Mouse (Mus musculus): ENCODE results near the gene Rheb. TPM values are rescaled to one million over a fixed set of nuclear protein-coding genes. Genes with fewer than 3 reads are reported as not detected.
"Not testable (repeated sequence)": the region's sequence is repeated elsewhere in the genome, so short reads cannot be mapped to it uniquely, and the experiment has no call there.

Gene Rheb
- polyA plus RNA-seq, 1 experiment from 2014 or later = 204 TPM

GRCm38 (mm10) chr5:24863804-24864203 lies 21.4 kb upstream of the Rheb start:
- H3K4me3 ChIP-seq (replicated peaks) = no peak overlapping the region
- no peak for ATAC-seq (replicated peaks; ENCODE audit: low FRiP score)
- peaks cover 48% of the 10 kb centered on the region for H3K36me3 ChIP-seq
- 75% methylated on average over 12 of the region's 12 CpGs for WGBS
- no peaks in the 10 kb centered on the region for H3K4me1 ChIP-seq
- H3K27ac ChIP-seq = no peak overlapping the region
- no peak overlapping the region for H3K9ac ChIP-seq
- H3K9me3 ChIP-seq (replicated peaks) = no peaks in the 10 kb centered on the region
- H3K27me3 ChIP-seq = no peaks in the 10 kb centered on the region
- H3K4me2 ChIP-seq = no peak overlapping the region

- no peak for ATAC-seq (replicated peaks; ENCODE audit: low FRiP score)
- Histone ChIP-seq H3K9me3 (replicated peaks) (no peaks in the 10 kb centered on the region), H3K36me3 (peaks cover 28% of the 10 kb centered on the region), H3K27me3 (no peaks in the 10 kb centered on the region), H3K9ac (no peak overlapping the region), H3K4me2 (no peak overlapping the region), H3K27ac (no peak overlapping the region), H3K4me3 (replicated peaks) (no peak overlapping the region), H3K4me1 (no peaks in the 10 kb centered on the region)
- 91% methylated on average over 9 of the region's 9 CpGs for WGBS
Observed at GRCm38 (mm10) chr5:24861449-24861930, 19.1 kb upstream of the Rheb start.

- no peak for ATAC-seq (replicated peaks; ENCODE audit: low FRiP score)
Observed at GRCm38 (mm10) chr5:24860635-24861448, 18.4 kb upstream of the Rheb start.

GRCm38 (mm10) chr5:24859771-24860540 lies 17.5 kb upstream of the Rheb start:
- H3K4me3 ChIP-seq (replicated peaks) = no peak overlapping the region
- no peaks in the 10 kb centered on the region for H3K9me3 ChIP-seq (replicated peaks)
- H3K27me3 ChIP-seq = no peaks in the 10 kb centered on the region
- no peaks in the 10 kb centered on the region for H3K4me1 ChIP-seq
- H3K27ac ChIP-seq = no peak overlapping the region
- no peak for ATAC-seq (replicated peaks; ENCODE audit: low FRiP score)
- peaks cover 21% of the 10 kb centered on the region for H3K36me3 ChIP-seq
- H3K4me2 ChIP-seq = no peak overlapping the region
- H3K9ac ChIP-seq = no peak overlapping the region
- WGBS = 77% methylated on average over 3 of the region's 3 CpGs

More at GRCm38 (mm10) chr5:24860635-24861448, 18.4 kb upstream of the Rheb start:
- Histone ChIP-seq H3K4me2 (no peak overlapping the region), H3K36me3 (peaks cover 23% of the 10 kb centered on the region), H3K4me1 (no peaks in the 10 kb centered on the region), H3K9me3 (replicated peaks) (no peaks in the 10 kb centered on the region), H3K27me3 (no peaks in the 10 kb centered on the region), H3K4me3 (replicated peaks) (no peak overlapping the region), H3K27ac (no peak overlapping the region), H3K9ac (no peak overlapping the region)
- 81% methylated on average over 13 of the region's 13 CpGs for WGBS

- Histone ChIP-seq H3K36me3 (no peaks in the 10 kb centered on the region), H3K4me1 (no peaks in the 10 kb centered on the region), H3K9me3 (replicated peaks) (no peaks in the 10 kb centered on the region), H3K4me2 (no peak overlapping the region), H3K27me3 (no peaks in the 10 kb centered on the region), H3K4me3 (replicated peaks) (no peak overlapping the region), H3K27ac (no peak overlapping the region), H3K9ac (no peak overlapping the region)
- ATAC-seq (replicated peaks; ENCODE audit: low FRiP score) = no peak; the same call in 1 of the 2 replicates
- WGBS = 67% methylated on average over 3 of the region's 3 CpGs
Observed at GRCm38 (mm10) chr5:24854827-24855600, 12.6 kb upstream of the Rheb start.

GRCm38 (mm10) chr5:24854256-24854655 lies 11.8 kb upstream of the Rheb start:
- Histone ChIP-seq H3K36me3 (no peaks in the 10 kb centered on the region), H3K9me3 (replicated peaks) (no peaks in the 10 kb centered on the region), H3K9ac (no peak overlapping the region), H3K4me1 (no peaks in the 10 kb centered on the region), H3K27me3 (no peaks in the 10 kb centered on the region), H3K4me2 (no peak overlapping the region), H3K27ac (no peak overlapping the region), H3K4me3 (replicated peaks) (no peak overlapping the region)
- WGBS = 88% methylated on average over 3 of the region's 3 CpGs
- no peak for ATAC-seq (replicated peaks; ENCODE audit: low FRiP score)

GRCm38 (mm10) chr5:24848261-24848660 lies 5.8 kb upstream of the Rheb start:
- not testable (repeated sequence) for H3K4me2 ChIP-seq; H3K27ac ChIP-seq; H3K9me3 ChIP-seq (replicated peaks); H3K4me3 ChIP-seq (replicated peaks); H3K36me3 ChIP-seq; H3K9ac ChIP-seq; ATAC-seq (replicated peaks; ENCODE audit: low FRiP score); H3K27me3 ChIP-seq; H3K4me1 ChIP-seq
- whole genome bisulfite sequencing = 85% methylated on average over 14 of the region's 14 CpGs

GRCm38 (mm10) chr5:24843841-24844240 lies 1.4 kb upstream of the Rheb start:
- Histone ChIP-seq H3K27ac (no peak overlapping the region), H3K4me3 (replicated peaks) (peak overlapping the region; percentile 95; the same call in 1 of the 2 replicates), H3K9ac (no peak overlapping the region), H3K9me3 (replicated peaks) (no peaks in the 10 kb centered on the region), H3K36me3 (no peaks in the 10 kb centered on the region), H3K27me3 (no peaks in the 10 kb centered on the region), H3K4me1 (peaks cover 32% of the 10 kb centered on the region), H3K4me2 (peak overlapping the region; percentile 95; the same call in 1 of the 2 replicates)
- no peak for ATAC-seq (replicated peaks; ENCODE audit: low FRiP score)
- WGBS = 90% methylated on average over 5 of the region's 5 CpGs

GRCm38 (mm10) chr5:24843103-24843475 lies 665 bp upstream of the Rheb start:
- Histone ChIP-seq H3K9ac (peak overlapping the region; percentile 62), H3K9me3 (replicated peaks) (no peaks in the 10 kb centered on the region), H3K4me1 (peaks cover 38% of the 10 kb centered on the region), H3K27me3 (no peaks in the 10 kb centered on the region), H3K27ac (peak overlapping the region; percentile 100), H3K36me3 (no peaks in the 10 kb centered on the region), H3K4me2 (peak overlapping the region; percentile 95), H3K4me3 (replicated peaks) (peak overlapping the region; percentile 95)
- WGBS = 1% methylated on average over 21 of the region's 21 CpGs
- peak; percentile 23; the same call in 1 of the 2 replicates for ATAC-seq (replicated peaks; ENCODE audit: low FRiP score)

GRCm38 (mm10) chr5:24841662-24842273 lies 656 bp downstream of the Rheb start:
- ATAC-seq (replicated peaks; ENCODE audit: low FRiP score) = peak; percentile 30
- peak overlapping the region; percentile 95 for H3K4me2 ChIP-seq

GRCm38 (mm10) chr5:24840975-24841431 lies 1.4 kb downstream of the Rheb start:
- Histone ChIP-seq H3K4me3 (replicated peaks) (peak overlapping the region; percentile 95), H3K9me3 (replicated peaks) (no peaks in the 10 kb centered on the region), H3K36me3 (no peaks in the 10 kb centered on the region), H3K9ac (peak overlapping the region; percentile 96), H3K4me2 (peak overlapping the region; percentile 95), H3K27ac (peak overlapping the region; percentile 100), H3K27me3 (no peaks in the 10 kb centered on the region), H3K4me1 (peaks cover 47% of the 10 kb centered on the region)
- WGBS = 4% methylated on average over 11 of the region's 11 CpGs
- ATAC-seq (replicated peaks; ENCODE audit: low FRiP score) = no peak

More at GRCm38 (mm10) chr5:24841662-24842273, 656 bp downstream of the Rheb start:
- peak overlapping the region; percentile 100 for H3K27ac ChIP-seq
- H3K4me1 ChIP-seq = peaks cover 44% of the 10 kb centered on the region
- no peaks in the 10 kb centered on the region for H3K27me3 ChIP-seq
- WGBS = under 1% methylated on average over 50 of the region's 50 CpGs
- H3K4me3 ChIP-seq (replicated peaks) = peak overlapping the region; percentile 95
- H3K9me3 ChIP-seq (replicated peaks) = no peaks in the 10 kb centered on the region
- no peaks in the 10 kb centered on the region for H3K36me3 ChIP-seq
- H3K9ac ChIP-seq = peak overlapping the region; percentile 96

All from kidney, embryonic 15.5 days (tissue).